Mouse (Mus musculus) intestine, postnatal 0 days (tissue): Measurements from ENCODE around the gene Sarm1. TPM values are rescaled to one million over a fixed set of nuclear protein-coding genes. Genes with fewer than 3 reads are reported as not detected.

ENCODE experiments used
- ATAC-seq: fragments of 200-750 bp; cut with Nextera tagmentation; 2 replicates; pipeline ENCODE4 v1.8.0; 2017; ENCODE audit warnings: mild to moderate bottlenecking, moderate TSS enrichment, moderate library complexity
- H3K27ac ChIP-seq: fragments of 300-500 bp; sonication (generic); 2 replicates; pipeline ENCODE4 v1.5.1; 2014; ENCODE audit warnings: mild to moderate bottlenecking, low read depth, low read length, moderate library complexity
- H3K27me3 ChIP-seq: fragments of 300-500 bp; sonication (generic); replicated peaks from 2 replicates; pipeline ENCODE4 v1.6.1; 2014; ENCODE audit warnings: low read length, mixed read lengths; ENCODE audit not compliant: control insufficient read depth, insufficient read depth
- H3K36me3 ChIP-seq: fragments of 300-500 bp; sonication (generic); 2 replicates; pipeline ENCODE4 v1.6.1; 2014; ENCODE audit warnings: mild to moderate bottlenecking, moderate library complexity; ENCODE audit not compliant: control insufficient read depth, insufficient read depth
- H3K4me1 ChIP-seq: fragments of 300-500 bp; sonication (generic); replicated peaks from 2 replicates; pipeline ENCODE4 v1.6.1; 2014; ENCODE audit warnings: antibody characterized with exemption, low read length, mixed read lengths; ENCODE audit not compliant: control insufficient read depth, insufficient read depth
- H3K4me2 ChIP-seq: fragments of 300-500 bp; sonication (generic); replicated peaks from 2 replicates; pipeline ENCODE4 v1.6.1; 2014; ENCODE audit warnings: low read depth, mild to moderate bottlenecking, moderate library complexity
- H3K4me3 ChIP-seq: fragments of 300-500 bp; sonication (generic); 2 replicates; pipeline ENCODE4 v1.5.1; 2014; ENCODE audit warnings: low read depth, low read length
- H3K9ac ChIP-seq: fragments of 300-500 bp; sonication (generic); 2 replicates; pipeline ENCODE4 v1.6.1; 2014; ENCODE audit warnings: mild to moderate bottlenecking, low read depth, low read length
- H3K9me3 ChIP-seq: fragments of 300-500 bp; sonication (generic); 2 replicates; pipeline ENCODE4 v1.6.1; 2016; ENCODE audit warnings: mixed run types; ENCODE audit not compliant: control insufficient read depth
- CTCF ChIP-seq: sonication (generic); IDR thresholded peaks from 2 replicates; pipeline ENCODE4 v1.5.1; 2016; ENCODE audit warnings: low read depth, mild to moderate bottlenecking, control low read depth, antibody characterized with exemption, moderate library complexity
- WGBS: fragments of 180-500 bp; shearing (Covaris S2); extraction: QIAGEN DNeasy Blood & Tissue Kit; methylation state at CpG from one replicate; pipeline ENCODE4 v1.1.7; 2014; 5-methylcytosine and 5-hydroxymethylcytosine counted together
- polyA plus RNA-seq: library from polyadenylated mRNA; unstranded; fragments of >200 nt; fragmentation: Nextera tagmentation; extraction: Ambion mirVana; gene quantifications from 2 replicates; pipeline ENCODE4 v1.2.1, GENCODE M21; 2015

The Sarm1 gene
- polyA plus RNA-seq, 1 experiment from 2014 or later, result 0.94 TPM

- Histone ChIP-seq H3K27me3 (no peaks in the 10 kb centered on the region), H3K4me3 (no peak overlapping the region), H3K4me2 (no peak overlapping the region), H3K36me3 (peaks cover 91% of the 10 kb centered on the region), H3K9me3 (no peaks in the 10 kb centered on the region), H3K9ac (no peak overlapping the region), H3K27ac (no peak overlapping the region), H3K4me1 (no peaks in the 10 kb centered on the region)
- WGBS, result 76% methylated on average over 2 of the region's 2 CpGs
- TF ChIP-seq CTCF, result no peak
- ATAC-seq, result no peak
Measured at GRCm38 (mm10) chr11:78524838-78525237, 27.3 kb upstream of the Sarm1 start.

- ATAC-seq, result no peak
- H3K4me2 ChIP-seq, result no peak overlapping the region
- peaks cover 90% of the 10 kb centered on the region for H3K36me3 ChIP-seq
- no peak overlapping the region for H3K4me3 ChIP-seq
- TF ChIP-seq CTCF, result no peak
- H3K27ac ChIP-seq, result no peak overlapping the region
- 85% methylated on average over 9 of the region's 9 CpGs for WGBS
- no peaks in the 10 kb centered on the region for H3K27me3 ChIP-seq
- H3K4me1 ChIP-seq, result no peaks in the 10 kb centered on the region
- H3K9ac ChIP-seq, result no peak overlapping the region
- H3K9me3 ChIP-seq, result no peaks in the 10 kb centered on the region
Measured at GRCm38 (mm10) chr11:78523241-78523955, 25.8 kb upstream of the Sarm1 start.

DNA sequence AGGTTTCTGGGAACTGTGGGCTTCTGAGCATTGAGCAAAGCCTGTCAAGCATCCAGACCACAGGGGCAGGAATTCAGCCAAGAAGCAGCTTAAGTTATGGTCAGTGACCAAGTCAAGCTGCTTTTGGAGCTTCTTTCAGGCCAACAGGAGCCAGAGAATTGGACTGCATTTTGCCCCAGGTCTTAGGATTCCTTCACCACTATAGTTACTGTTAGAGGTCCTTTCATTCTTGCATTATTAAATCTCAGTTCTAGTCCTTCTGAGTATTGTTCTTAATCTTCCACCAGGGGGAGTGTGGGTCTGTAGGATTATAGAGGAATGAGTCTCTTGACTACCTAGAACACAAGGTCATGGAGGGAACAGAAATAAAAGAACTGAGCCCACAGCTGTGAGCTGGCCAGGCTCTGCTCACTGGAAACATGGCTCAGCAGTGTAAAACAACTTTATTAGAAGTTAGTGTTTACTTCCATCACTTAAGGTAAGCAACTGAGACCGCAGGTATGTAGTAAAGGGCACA lies 25.0 kb upstream of the Sarm1 start:
- peaks cover 90% of the 10 kb centered on the region for H3K36me3 ChIP-seq
- no peaks in the 10 kb centered on the region for H3K9me3 ChIP-seq
- ATAC-seq, result no peak
- H3K27ac ChIP-seq, result no peak overlapping the region
- H3K9ac ChIP-seq, result no peak overlapping the region
- H3K4me3 ChIP-seq, result no peak overlapping the region
- no peak overlapping the region for H3K4me2 ChIP-seq
- H3K4me1 ChIP-seq, result no peaks in the 10 kb centered on the region
- TF ChIP-seq CTCF, result peak; percentile 70
- no peaks in the 10 kb centered on the region for H3K27me3 ChIP-seq
- 91% methylated on average over 1 of the region's 1 CpGs for WGBS

GRCm38 (mm10) chr11:78521880-78522279 lies 24.3 kb upstream of the Sarm1 start:
- Histone ChIP-seq H3K27ac (no peak overlapping the region), H3K4me1 (no peaks in the 10 kb centered on the region), H3K4me3 (no peak overlapping the region), H3K27me3 (no peaks in the 10 kb centered on the region), H3K36me3 (peaks cover 86% of the 10 kb centered on the region), H3K9ac (no peak overlapping the region), H3K9me3 (no peaks in the 10 kb centered on the region), H3K4me2 (no peak overlapping the region)
- no peak for ATAC-seq
- 84% methylated on average over 3 of the region's 3 CpGs for WGBS
- no peak for TF ChIP-seq CTCF

GRCm38 (mm10) chr11:78518931-78519330 lies 21.4 kb upstream of the Sarm1 start:
- 86% methylated on average over 10 of the region's 10 CpGs for WGBS
- no peak for TF ChIP-seq CTCF
- peaks cover 82% of the 10 kb centered on the region for H3K36me3 ChIP-seq
- H3K4me2 ChIP-seq, result no peak overlapping the region
- H3K9me3 ChIP-seq, result no peaks in the 10 kb centered on the region
- no peak for ATAC-seq
- no peak overlapping the region for H3K27ac ChIP-seq
- H3K9ac ChIP-seq, result no peak overlapping the region
- H3K4me1 ChIP-seq, result no peaks in the 10 kb centered on the region
- H3K27me3 ChIP-seq, result no peaks in the 10 kb centered on the region
- H3K4me3 ChIP-seq, result no peak overlapping the region

DNA sequence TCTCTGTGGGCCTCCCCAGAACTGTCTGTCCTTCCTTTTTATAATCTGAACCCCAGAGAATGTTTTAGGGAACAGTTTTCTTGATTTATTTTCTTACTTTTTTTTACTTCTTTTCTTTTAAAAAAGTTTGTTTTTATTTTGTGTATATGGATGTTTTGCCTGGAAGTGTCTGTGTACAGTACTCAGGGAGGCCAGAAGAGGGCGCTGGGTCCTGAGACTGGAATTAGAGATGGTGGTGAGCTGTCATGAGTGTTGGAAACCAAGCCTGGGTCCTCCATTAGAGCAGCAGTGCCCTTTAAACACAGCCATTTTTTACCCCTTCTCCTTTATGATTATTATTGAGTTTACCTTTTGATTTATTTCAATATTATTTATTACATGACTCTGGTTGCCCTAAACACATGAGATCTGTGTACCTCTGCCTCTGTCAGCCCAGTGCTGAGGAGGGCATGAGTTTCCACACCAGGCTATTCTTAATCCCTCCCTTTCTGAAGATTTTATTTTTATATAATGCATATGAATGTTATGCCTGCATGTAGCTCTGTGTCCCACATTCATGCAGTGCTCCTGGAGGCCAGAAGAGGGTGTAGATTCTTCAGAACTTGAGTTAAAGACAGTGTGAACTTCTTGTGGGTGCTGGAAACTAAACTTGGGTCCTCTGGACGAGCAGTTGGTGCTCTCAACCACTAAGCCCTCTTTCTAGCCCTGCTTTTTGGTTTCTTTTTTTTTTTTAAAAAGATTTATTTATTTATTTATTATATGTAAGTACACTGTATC lies 18.2 kb upstream of the Sarm1 start:
- TF ChIP-seq CTCF, result peak; percentile 61
- no peak for ATAC-seq
- H3K9me3 ChIP-seq, result no peaks in the 10 kb centered on the region
- H3K27ac ChIP-seq, result no peak overlapping the region
- no peak overlapping the region for H3K9ac ChIP-seq
- no peaks in the 10 kb centered on the region for H3K27me3 ChIP-seq
- H3K36me3 ChIP-seq, result peaks cover 56% of the 10 kb centered on the region
- WGBS, result 64% methylated on average over 2 of the region's 2 CpGs
- no peak overlapping the region for H3K4me3 ChIP-seq
- H3K4me1 ChIP-seq, result peaks cover 6% of the 10 kb centered on the region
- H3K4me2 ChIP-seq, result no peak overlapping the region
